Mouse (Mus musculus) hindlimb bud, embryonic 11.5 days (tissue): Measurements from ENCODE around the gene Iqsec3.

Experiments used
- DNase-seq: peaks from one replicate; pipeline ENCODE4 v3.0.0-alpha.2; 2012; ENCODE audit warnings: low read depth, low spot score; ENCODE audit errors: extremely low spot score

Iqsec3 gene

DNA sequence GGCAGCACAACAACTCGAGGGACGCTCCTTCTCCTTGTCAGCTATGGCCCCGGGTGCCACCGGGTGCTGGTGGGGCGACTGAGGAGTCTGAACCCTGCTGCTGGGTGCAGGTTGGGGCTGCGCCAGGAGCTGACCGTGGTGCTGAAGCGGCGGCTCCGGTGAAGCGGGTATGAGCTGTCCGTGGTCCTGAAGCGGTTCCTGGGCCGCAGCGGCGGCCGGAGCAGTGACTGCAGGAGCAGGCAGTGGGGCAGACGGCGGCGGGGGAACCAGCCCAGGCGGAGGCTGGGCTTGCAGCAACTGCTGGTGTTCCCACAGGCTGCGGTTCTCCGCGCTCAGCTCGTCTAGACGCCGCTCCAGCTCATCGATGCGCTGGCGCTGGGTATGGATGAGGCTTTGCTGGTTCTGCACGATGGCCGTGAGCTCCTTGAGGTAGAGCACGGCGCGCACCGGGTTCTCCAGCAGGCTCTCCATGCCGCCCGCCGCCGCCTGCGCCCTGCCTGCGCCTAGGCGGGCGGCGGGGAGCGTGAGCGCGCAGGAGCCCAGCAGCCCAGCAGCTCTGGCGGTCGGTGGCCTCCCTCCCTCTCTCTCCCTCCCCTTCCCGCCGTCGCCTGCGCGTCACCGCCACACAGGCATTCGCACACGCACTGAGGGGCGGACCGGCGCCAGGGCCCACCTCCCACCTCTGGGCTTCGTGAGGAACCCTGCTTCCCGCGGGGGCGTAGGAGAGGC lies at the start of gene Iqsec3:
Iqsec3 (minus strand) TSS at position 586 of the 729 bp plus-strand sequence.
- peak; percentile 88 for DNase-seq

DNA sequence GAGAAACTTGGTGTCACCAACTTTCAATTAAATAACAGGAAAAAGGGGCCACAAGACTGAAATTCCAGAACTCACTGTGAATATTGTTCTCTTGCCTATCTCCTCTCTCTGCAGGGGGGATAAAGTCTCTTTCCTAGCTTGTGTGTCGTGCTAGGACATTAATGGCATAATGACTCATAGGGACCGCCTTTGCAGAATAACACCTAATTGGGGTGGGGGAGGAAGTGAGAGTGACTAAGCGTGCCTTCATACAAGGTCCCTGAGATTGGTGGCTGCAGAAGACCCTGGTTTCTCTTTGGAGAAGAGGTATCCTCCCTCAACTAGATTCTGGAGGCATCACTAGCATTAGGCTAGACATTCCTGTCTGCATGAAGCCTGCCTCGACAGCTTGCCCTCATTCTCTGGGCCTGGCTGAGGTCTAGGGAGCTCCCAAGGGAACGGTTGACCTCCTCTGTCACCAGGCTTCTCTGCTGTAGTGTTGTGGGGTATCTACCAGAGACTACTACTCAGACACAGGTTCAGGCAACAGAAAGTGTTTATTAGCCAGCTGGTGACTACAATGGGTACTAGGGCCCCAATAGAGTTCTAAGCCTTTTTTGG lies 48.7 kb upstream of the Iqsec3 start:
- DNase-seq: no peak

DNA sequence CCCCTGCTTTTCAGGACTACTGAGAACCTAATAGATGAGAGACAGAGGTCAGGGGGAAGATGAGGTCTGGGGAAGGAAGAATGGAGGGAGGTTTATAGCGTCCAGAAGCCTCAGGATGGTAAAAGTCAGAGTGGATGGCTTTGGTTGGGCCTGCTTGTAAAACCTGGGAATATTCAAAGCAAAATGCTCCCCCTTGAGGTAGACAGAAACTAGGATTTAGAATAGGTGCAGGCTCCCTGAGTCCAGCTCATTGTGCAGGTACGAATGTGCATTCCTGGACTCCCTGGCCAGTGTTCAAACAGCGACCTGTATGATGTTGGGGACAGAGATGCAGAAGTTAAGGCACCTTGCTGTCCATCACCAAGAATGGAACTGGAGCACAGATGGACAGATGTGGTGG lies 47.6 kb upstream of the Iqsec3 start:
- DNase-seq: no peak

DNA sequence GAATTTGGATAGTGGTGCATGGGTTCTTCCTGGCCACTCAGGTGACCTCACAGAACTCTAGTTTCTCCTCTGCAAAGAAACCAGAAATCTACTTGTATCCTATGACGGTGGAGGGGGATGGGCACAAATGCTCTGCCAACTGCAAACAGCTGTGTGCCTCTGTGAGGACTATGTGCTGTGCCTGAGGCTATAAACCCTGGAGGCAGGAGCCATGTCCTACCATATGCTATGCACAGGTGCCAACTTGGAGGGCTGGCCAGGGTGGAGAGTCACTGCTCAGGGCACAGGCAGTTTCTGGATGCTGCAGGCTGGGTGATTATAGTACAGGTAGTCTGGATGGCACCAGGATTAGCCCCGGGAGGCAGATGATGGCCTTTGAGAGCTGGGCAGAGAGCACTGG lies 46.4 kb upstream of the Iqsec3 start:
- no peak for DNase-seq

DNA sequence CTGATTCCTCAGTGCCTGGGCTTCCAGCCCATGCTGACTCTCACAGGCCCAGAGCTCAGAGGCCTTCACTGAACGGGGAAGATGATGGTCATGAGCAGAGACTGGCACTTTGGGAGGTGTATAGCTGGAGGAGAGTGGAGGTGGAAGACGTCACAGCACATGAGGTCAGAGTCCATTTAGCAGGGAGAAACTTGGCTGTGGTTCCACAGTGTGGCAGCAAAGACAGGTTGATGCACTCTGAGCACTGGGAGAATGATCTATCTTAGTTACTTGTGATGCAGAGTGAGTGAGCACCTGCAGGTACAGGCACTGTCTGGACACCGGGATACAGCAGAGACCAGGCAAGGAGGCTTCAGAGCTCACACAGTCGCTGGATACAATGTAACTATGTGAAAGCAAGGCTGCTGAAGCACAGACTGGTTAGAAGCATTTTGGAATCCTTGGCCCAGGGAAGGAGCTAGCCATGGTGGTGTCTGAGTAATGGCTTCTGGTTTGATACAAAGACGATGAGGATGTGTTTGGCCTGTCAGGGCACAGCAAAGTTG lies 45.9 kb upstream of the Iqsec3 start:
- no peak for DNase-seq

DNA sequence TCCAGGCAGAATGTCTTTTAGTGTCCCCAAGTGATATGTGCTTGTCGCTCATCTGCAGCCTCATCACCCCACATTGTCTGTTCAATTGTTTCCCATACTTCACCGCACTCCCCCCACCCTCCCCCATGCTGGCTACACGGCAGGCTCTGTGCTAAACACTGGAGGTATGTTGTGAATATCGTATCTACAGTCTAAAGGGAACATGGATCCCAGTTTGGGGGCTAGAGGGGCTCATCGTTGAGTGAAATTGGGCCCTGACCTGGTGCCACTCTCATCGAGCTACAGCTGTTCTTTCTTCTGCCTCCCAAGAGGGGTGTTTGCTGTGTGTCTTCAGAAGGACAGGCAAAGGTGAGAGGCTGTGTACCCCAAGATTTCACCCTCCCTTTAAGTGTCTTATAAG lies 44.2 kb upstream of the Iqsec3 start:
- no peak for DNase-seq

DNA sequence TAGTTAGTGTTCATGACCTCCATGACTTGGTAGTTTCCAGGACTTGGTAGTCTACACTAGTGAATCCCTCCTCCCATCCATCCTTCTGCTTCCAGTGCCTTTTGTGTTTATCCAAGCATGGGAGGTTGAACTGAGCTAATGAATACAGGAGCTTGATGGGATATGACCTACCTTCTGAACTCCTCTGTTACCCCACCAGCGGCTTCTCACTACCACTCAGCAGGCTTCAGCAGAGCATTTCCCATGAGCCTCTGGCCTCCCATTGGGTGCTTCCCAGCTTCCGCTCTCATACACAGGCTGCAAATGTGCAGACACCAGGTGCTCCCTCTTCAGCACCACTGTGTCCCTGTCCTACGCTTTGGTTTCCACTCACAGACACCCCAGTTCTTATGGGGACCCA lies 36.9 kb upstream of the Iqsec3 start:
- DNase-seq: no peak

DNA sequence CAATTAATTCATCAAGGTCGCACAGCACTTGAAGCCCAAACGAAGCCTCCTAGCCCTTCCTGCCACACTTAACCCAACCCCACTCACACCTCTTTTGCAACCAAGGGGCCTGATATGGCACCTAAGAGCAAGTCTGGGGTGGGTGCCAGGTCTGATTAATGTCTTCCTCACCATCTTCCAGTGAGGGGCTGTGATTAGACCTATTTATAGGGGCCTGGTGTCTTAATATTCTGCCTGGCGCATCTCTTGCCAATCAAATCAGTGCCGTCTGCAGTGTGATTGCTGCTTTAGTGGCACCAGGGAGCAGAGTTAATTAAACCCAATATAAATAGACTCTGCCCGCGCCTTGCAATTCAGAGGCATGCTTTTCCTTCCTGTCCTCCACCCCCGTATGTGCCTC lies 36.4 kb upstream of the Iqsec3 start:
- DNase-seq: no peak

DNA sequence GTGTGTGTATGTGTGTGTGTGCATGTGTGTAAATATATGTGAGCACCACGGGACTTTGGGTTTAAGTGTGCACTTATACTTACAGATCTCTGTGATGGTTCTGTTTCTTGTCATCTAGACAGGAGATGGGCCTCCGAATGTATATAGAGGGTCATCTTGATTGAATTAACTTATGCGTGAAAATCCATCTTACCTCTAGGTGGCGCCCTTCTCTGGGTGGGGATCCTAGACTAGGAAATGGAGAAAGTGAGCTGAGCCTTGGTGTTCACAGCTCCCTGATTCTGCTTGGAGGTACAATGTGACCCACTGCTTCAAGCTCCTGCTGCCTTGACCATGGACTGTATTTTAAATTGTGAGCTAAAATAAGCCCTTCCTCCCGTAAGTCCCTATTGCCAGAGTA lies 34.8 kb upstream of the Iqsec3 start:
- DNase-seq: peak; percentile 5

DNA sequence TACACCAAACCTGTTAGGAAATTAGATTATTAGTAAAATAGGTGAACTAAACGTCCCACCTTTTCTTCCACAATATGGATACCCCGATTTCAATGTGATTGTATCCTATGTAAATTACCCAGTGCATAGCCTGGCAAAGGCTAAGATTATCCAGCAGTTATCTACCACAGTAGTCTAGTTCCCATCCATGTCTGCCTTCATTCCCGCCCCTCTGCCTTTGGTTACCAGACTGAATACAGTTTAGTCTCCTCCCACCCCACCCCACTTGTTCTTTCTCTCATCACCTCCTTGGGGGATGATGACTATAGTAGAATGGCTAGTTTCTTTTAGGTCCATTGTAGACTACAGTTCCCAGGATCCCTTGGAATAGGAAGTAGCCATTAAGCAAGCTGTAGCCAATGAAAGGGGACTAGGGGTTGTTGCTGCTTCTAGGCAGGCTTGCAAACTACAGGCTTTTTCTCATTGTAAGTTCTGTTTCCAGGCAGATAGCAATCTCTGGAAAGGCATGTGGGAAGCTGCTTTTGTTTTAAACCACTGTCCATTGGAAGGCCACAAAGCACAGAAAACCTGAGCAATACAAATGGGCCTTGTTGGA lies 27.7 kb upstream of the Iqsec3 start:
- no peak for DNase-seq

DNA sequence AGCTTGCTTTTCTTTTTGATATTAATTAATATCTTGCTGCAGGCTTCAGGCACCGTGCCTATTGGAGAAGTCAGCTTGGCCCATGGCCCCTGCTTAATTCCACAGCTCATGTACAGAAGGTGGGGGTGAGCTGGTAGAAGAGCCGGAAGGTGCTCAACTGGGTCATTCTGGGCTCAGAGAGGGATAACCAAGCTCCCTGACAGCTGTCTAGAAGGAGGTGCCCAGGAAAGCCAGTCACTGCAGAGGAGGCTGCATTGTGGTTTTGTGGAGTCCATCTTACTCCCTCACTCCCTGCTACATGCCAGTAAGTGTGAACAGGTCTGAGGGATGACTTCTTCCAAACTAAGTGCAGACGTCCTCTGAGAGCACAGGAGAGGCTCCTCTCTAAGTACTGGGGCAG lies 26.4 kb upstream of the Iqsec3 start:
- DNase-seq: no peak

DNA sequence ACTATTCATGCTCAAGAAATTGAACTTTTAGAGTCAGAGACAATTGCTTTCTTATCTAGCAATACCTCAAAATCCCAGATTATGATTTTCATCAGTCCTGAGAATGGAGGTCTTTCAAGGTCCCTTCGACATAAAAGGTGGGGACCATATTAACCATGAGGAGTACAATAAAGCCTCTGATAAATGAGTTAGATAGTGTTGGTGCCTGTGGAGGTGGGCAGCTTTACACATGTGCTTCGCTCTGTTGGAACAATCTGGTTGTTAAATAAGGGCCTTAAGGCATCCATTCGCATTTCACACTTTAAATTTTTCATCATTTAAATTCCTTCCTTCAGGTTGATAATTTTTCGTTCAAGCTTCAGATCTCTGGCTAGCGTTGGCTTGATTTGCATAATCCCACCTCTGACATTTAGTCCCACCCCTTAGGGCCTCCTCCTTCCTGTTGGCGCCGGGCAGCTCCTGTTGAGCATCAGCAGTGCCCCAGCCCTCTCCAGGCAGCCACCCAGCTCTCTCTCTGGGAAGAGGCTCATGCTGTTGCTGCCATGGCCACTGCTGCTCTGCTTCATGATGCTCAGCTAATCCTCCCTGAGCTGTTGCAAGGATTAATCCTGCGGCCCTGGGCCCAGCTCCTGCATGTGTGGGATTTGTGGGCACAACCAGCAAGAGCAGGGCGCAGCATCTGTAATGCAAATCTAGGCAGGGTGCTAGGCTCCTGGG lies 25.5 kb upstream of the Iqsec3 start:
- DNase-seq: no peak

DNA sequence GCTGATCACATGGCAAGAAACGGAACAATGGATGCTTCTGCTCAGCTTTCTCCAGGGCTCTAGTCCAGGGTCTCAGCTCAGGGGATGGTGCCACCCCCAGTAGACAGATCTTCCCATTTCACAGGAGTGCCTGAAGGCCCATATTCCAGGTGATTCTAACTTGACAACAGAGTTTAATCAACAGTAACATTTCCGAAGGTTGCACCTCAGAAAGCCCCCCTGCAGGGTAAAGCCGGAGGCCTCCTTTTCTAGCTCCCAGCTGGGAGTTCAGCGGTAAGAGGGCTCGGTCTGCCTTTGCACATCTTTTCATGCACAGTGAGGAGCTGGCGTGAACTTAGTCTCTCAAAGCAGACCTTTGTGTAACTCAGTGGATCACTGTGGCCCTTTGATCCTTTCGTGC lies 22.1 kb upstream of the Iqsec3 start:
- no peak for DNase-seq

DNA sequence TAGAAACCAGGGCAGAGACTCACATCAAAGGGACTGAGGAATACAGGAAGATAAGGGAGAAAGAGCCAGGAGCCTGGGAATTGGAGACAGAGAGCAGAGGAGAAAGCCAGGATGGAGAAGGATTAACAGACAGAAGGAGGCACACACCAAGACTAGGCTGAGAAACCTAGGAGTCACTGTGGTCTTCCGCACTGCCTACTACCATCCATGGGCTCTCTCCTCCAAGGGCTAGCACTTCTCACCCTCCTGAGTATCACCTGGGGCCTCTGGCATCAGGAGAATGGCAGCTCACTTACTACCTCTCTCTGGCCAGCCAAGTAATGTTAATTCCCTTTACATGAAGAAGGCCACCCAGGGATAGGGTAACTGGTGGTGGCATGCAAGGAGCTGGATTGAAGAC lies 21.5 kb upstream of the Iqsec3 start:
- no peak for DNase-seq

DNA sequence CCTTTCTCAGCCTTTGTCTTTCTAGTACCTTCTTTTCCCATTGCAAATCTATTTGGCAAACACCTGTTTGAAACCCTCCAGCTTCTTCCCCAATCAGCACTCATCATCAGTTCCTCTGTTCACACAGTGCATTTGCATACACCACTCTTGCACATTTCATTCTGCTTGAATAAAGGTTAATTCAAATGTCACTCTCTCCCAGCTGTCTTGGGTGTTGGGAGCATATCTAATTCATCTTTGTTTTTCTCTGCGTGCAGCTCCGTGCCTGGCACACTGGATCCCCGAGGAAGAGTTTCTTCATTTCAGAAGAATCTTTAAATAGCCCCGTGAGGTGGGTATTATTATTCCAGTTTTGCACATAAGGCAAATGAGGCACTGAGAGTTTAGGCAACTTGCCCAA lies 20.8 kb upstream of the Iqsec3 start:
- DNase-seq: no peak

DNA sequence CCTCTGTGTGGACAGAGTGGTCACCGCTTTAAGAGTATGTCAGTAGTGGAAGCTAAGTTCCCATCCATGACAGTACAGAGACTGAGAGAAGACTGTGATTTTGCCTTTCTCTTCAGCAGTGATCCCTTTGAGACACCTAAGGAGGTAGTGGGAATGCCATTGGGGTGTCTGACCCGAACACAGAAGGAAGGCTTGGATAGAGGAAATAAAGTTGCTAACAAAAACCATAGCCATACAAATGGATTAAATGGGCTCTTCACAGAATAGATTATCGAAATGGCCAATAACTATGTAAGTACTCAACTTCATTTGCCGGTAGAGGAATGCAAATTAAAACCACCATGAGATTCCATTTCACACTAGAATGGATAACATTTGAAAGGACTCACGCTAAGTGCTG lies 17.9 kb upstream of the Iqsec3 start:
- no peak for DNase-seq

DNA sequence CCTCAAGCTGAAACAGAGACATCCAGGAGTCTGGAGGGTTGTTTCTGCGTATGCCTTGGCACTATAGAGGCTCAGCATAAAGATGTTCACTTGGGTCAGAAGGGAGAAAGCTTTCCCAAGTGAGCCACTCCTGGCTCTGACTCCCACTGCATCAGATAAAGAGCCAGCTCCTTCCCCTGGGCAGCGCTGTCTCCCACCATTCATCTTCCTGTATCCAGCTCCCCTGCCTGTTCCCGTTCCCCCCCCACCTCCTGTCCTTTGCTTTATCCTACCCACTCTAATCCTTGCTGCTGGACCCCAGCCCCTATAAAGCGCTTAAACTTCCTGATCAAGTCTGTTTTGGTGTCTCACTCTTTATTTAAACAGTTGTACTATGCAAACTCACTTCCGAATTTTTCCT lies 1.2 kb downstream of the Iqsec3 start:
- DNase-seq: no peak

DNA sequence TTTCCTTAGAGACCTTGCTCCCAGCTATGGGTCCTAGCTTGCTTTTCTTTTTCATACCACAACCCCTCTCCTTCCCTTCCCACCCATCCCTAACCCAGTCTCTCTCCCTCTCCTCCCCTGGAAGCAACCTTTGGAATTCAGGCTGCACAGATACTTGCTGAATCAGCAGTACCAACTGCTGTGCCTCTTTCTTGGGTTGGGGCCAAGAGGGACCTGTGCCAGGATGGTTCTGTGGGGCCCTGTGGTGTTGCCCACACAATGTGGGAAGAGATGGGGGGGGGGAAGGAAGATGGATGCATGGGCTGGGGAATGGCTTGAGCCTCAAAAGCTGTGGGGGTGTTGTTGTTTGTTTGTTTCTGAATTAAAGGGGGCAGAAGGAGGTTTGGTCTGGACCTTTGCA lies 5.2 kb downstream of the Iqsec3 start:
- no peak for DNase-seq

DNA sequence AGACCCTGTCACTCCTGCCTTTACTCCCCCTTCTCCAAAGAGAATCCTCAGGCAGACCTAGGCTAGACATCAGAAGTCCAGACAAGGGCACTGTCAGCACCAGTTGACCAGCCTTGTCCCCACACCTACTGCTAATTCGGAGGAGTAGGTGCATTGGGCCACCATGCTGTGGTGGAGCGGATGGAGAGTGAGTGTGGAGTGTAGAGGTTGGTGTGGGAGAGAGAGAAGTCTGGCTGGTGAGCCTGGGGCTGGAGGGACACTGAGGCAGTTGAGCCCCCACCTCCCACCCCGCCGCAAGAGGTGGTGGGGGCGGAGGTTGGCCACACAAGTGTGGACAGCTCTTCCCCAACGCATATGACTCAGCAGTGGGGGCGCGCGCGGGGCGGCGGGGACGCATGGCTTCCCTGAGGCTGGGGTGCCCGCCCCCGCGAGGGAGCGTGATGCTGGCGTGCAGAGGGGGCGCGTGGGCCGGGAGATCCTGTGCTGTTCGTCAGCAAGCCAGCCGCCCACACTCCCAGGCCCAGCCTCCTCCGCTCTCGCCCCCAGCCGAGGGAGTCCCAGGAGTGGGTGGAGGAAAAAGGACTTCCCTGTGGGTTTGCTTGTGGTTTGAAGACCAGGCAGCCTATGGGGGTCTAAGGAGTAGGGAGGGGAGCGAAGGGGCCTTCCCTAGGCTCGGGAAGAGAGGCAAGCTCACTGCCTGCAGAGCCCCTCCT lies 10.7 kb downstream of the Iqsec3 start:
- no peak for DNase-seq

DNA sequence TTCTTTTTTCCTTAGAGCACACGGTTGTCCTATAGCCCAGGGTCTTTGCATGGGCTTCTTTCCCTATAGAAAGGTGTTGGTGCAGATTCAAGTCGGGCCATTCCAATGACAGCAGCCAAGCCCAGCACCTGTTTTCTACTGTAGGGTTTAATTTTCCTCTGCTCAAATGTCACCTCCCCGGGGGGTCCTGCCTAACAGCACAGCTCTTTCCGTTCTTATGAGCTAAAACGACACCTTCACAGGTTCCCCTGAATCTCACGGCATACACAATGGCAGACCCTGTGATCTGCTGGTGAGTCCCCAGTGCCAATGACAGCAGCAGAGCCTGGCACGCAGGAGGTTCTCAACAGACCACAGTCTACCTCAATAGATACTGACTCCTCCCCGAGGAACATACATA lies 16.1 kb downstream of the Iqsec3 start:
- DNase-seq: no peak

DNA sequence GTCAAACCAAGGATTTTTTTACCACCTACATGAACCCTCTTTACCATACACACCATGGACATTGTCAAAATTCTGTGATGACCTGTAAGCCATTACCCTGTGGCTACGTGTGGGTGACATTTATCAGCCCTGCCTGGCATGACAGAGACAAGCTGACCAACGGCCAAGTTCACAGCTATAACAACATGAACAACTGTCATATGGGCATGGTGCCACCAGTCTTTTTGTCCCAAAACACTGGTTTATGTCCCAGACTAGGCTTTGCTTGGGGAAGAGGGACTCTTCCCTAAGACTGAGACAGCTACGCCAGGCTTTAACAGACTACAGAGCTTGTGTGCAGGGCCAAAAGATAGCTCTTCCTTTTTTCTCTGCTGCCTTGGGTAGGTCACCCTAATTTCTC lies 16.8 kb downstream of the Iqsec3 start:
- no peak for DNase-seq
